Mouse (Mus musculus): ENCODE measurements around the gene Pank2.

The Pank2 gene

DNA sequence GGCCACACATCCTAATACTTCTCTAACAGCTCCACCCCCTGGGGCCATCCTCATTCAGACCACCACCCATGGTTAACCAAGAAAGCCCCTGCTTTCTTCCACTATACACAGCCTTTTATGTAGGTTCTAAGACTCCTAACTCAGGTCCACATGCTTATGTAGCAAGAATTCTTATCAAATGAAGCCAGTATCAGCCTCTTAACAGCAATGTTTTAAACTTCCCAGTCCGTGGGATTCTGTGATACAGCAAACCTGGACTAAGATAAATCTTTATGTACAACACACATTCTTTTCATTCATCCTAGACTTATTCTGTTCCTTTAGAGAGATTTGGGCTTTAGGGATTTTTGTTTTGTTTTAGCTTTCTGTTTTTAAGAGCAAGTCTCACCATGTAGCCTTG, 61.4 kb downstream of the Pank2 start:
- no peak for DNase-seq (ENCODE audit: low spot score)

DNA sequence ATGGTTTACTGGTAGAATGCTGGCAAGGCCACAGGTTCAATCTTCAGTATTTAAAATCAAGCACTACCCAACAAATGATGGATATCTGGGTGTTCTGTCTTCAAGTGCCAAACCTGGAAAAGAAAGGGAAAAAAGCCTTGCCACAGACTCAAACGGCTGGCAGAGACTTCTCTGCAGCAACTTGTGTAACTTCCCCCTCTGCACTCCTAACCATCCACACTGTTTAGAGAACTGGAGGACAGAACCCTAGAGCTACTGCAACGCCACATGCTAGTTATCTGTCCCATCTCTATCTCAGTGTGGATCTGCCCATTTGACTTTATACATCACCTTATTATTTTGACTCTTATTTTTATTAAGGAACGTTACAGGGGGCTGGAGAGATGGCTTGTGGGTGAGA, 63.7 kb downstream of the Pank2 start:
- no peak for DNase-seq (ENCODE audit: low spot score)

DNA sequence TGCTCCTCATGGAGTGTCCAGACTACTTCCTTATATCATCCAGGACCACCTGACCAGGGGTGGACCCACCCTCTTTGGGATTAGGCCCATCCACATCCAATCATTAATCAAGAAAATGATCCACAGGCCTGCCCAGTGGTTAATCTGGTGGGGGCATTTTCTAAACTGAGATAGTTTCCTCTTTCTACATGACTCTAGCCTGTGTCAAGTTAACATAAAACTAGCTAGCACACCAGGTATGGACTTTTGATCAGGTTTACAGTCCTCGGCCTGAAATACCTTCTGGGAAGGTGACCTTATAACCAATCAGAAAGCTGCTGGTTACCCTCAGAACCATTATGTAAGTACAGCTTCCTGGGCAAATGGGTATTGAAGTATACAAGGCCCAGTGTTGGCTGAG, 66.7 kb downstream of the Pank2 start:
- DNase-seq (ENCODE audit: low spot score) = no peak

GRCm38 (mm10) chr2:131330548-131330947, 68.3 kb downstream of the Pank2 start:
- DNase-seq (ENCODE audit: low spot score) = no peak

DNA sequence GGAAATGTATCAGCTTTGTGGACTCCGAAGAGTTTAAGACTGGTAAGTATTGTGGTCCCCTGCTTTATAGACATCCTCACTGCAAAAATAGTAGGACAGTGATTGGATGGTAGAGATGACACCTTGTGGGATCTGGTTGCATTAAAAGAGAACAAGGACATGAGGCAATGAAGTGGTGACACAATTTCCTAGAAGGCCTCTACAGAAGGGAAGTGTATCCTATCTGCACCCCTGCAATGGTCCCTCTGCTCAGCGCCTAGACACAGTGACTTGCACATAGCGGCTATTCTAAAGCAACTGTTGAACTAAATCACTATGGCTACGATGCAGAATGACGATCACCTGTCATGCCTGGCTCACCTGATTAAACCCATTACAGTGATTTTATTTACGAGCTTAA, 75.3 kb downstream of the Pank2 start:
- DNase-seq (ENCODE audit: low spot score) = no peak

DNA sequence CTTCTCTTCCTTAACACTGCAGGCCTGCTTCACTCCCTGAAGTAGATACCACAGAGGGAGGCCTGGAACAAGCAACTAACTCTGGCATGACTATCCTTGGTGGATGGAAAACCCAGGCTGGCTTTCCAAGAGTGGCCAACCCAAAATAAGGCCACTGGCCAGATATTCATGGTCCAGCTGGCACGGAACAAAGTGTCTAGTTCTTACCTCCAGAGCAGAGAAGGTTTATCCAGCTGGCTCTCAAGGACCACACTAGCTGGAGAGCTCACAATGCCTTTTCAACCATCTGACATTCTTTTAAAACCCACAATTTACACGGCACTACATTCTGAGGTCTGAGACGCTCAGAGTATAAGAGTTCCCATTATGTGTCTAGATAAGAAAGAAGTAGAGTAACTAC, 82.2 kb downstream of the Pank2 start:
- no peak for DNase-seq (ENCODE audit: low spot score)

GRCm38 (mm10) chr2:131345556-131345955, 83.3 kb downstream of the Pank2 start:
- DNase-seq (ENCODE audit: low spot score) = no peak

Measured in MN1 (cell line).